Mouse (Mus musculus) adrenal gland, adult 2 months (tissue): Measurements from ENCODE around the gene Ip6k3. TPM values are rescaled to one million over a fixed set of nuclear protein-coding genes. Genes with fewer than 3 reads are reported as not detected.
A peak's percentile ranks its signal among the peaks of the same experiment; 100 is the strongest.

Experiments used
- DNase-seq: peaks from one replicate; pipeline ENCODE4 v3.0.0; 2021
- polyA plus RNA-seq: library from polyadenylated mRNA; depleted of rRNA; stranded (reverse); fragments of >200 nt; gene quantifications from 2 replicates; pipeline ENCODE4 v1.2.3, GENCODE M21; 2012
- total RNA-seq, 2 experiments: library from RNA; stranded (reverse); gene quantifications; 2 replicates each; pipeline ENCODE4 v1.2.3; 2021

Ip6k3 gene
- total and polyA plus RNA-seq, 3 experiments, result 0.69 to 1.9 (median 1.2) TPM

DNA sequence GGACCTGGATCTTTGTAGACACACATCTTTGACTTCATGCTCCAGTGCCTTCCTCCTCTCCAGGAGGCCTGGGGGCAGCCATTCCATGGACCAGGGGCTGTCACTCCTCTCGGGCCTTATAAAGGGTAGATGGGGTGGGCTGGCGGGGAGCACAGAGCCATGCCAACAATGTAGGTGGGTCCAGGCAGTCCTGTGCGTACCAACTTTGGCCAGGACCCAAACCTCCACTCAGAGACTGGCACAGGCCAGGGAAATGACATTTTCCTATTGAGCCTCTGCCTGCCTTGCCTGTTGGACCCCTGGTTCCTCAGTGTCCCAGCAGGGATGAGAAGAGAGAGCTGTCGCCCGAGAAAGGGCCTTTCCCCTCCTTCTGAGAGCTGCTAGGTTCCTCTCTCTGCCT lies 14.8 kb upstream of the Ip6k3 start:
- DNase-seq, result no peak

DNA sequence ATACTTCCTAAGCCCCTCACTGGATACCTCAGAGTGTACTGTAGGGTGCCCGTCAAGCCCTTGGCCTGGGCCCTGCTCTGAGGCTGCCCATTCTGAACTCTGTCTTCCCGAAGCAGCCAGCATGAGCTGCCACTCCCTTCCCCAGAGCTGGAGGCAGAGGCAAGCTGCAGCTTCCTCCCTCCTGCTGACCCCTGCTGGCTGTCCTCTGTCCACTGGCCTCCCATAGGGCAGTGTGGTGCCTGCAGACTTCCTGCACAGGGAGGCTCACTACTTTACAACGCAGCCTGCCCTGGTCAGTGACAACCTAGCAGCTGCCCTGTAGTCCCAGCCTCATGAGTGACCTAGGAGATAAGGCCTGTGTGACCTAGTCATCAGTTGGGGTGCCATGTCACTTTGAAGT lies 14.1 kb upstream of the Ip6k3 start:
- no peak for DNase-seq

GRCm38 (mm10) chr17:27179681-27180280 lies 12.2 kb upstream of the Ip6k3 start:
- no peak for DNase-seq

DNA sequence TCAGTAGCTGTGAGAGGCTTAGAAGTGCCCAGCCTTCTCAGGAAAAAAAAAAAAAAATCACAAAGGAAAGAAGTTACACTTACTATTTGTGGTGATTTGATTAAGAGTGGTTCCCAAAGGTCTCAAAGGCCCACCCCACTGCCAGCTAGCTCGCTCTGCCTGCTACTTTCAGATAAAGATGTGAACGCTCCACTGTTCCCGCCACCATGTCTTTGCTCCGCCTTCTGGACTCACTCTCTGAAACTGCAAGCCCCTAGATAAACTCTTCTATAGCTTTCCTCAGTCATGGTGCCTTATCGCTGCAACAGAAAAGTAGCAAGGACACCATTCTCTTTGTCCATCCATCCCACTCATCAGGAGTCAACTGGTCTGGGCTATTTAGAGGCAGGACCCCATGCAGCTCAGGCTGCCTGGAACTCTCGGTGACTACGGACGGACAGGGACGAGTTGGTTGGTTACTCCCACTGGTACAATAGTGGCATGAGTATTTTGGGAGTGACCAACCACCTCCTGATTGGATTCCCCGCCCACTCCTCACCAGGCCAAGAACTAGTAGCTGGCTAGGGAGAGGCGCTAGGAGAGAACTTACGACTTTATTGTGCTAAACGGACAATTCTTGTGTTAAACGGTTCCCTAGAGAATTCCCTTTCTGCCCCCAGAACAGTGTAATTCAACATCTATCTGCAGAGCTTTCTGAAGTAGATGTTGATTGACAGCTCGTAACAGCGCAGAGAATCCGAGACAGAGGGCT lies 11.0 kb upstream of the Ip6k3 start:
- DNase-seq, result no peak

DNA sequence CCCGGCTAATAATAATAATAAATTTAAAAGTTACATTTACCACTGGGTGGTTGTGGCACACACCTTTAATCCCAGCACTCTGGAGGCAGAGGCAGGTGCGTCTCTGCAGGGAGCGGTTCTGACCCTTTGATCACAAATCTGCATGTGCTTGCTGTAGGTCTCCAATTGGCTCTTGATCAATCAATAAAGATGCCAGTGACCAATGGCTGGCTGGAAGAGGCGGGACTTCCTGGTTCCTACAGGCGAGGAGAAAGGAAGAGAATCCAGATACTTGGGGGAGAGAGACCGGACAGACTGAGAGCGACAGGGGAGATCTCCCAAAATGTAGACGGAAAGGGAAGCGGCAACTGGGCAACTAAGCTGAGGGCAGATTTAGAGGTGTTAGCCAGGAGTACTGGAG lies 10.4 kb upstream of the Ip6k3 start:
- no peak for DNase-seq

DNA sequence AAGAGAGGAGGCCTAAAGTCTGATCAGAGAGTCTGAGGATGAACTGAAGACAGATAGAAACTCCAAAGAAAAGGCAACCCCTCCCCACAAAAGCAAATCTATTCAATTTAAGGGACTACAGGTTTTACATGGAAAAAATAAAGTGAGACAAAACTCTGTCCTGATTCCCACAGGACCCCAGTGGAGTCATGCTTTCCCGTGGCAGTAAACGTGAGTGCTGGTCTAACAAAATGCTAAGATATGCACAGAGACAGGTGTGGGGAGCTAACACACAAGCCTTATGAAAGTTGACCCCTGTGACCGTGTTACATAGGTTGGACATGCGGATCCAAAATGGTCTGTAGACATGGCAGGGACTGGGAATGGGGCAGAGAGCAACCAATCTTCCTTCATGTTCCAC lies 9.2 kb upstream of the Ip6k3 start:
- no peak for DNase-seq

DNA sequence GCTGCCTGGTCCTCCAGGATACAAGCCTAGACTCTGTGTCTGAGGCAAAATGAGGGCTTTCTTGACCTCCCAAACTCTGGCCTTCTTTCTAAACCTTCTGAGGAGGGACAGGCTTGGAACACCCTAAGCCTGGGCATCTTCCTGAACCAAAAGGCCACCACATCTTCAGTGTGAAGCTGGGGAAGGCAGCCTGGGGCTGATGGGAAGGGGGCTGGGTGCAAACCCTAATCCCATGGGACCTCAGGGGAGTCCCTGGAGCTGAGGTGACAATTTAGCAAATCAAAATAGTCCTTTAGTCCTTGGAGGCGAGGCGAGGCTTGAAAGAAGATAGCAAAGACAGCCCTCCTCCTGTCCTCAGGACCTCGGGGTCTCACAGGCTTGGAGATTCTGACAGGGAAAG lies 8.7 kb upstream of the Ip6k3 start:
- no peak for DNase-seq

- no peak for DNase-seq
Observed at GRCm38 (mm10) chr17:27175196-27175874, 7.7 kb upstream of the Ip6k3 start.

GRCm38 (mm10) chr17:27173715-27174114 lies 6.1 kb upstream of the Ip6k3 start:
- DNase-seq, result no peak

- no peak for DNase-seq
Observed at GRCm38 (mm10) chr17:27172459-27172858, 4.9 kb upstream of the Ip6k3 start.

- peak; percentile 82 for DNase-seq
Observed at GRCm38 (mm10) chr17:27171121-27171520, 3.5 kb upstream of the Ip6k3 start.

DNA sequence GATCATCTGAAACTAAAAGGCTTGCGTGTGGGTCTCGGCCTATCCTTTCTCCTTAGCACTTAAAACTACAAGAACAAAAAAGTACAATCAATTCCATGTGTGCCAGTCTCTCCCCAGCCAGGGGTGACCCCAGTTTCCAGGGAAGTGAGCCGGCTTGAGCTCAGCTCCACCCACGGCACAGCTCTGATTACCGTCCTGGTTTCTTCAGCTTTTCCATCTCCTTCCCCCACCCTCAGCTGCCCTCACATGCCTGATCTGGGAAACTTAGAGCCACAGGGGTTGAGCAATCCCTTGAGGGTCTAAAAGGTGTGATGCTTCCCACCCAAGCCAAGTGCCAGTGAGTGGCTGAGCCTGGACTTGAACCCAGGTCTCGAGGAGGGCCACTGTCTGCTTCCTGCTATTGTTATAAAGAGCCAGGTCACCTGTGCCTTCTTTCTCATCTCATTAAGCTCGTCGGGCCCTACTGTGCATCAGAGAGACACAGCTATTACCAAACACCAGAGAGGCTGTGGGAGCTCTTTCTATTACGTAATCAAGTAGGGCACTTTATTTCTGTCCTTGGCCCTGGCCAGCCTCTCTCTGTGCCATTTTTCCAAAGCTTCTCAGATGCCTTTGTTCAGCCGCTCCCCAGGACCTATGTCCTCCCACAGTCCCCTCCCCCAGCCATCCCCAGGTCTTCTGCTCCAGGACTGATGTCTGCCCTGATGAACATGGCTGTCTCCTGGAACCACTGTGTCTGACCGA lies 2.5 kb upstream of the Ip6k3 start:
- DNase-seq, result peak; percentile 67

DNA sequence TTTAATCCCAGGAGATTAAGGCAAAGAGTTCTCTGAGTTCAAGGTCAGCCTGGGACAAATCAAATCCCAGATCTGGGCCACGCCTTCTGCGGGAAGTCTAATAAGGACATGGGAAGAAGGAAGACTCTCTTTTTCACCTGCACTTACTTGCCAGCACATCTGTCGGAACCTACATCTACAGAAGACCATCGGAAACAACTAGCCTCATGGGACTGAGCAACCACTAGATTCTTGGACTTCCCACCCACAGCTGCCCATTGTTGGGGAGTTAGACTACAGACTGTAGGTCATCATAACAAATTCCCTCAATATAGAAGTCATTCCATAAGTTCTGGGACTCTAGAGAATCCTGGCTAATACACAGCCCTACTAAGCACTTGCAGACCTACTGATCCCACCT lies 974 bp upstream of the Ip6k3 start:
- no peak for DNase-seq

DNA sequence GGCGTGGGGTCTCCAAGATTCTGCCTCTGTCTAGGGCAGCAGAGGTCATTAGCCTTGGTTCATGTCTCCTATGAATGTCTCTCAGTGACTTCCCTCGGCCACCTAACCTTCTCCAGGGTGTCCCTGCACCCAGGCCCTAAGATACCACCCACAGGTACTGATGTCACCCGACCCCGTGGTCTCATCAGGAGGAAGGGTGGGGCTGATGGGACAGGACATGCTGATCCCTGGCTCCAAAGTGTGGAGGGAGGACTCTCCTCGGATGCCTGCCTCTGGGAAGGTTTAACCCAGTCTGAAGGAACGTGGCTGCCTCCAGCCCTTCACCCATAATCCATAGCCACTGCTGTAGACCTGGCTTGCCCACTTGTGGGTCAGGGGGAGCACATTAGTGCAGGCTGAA lies 694 bp downstream of the Ip6k3 start:
- DNase-seq, result no peak

DNA sequence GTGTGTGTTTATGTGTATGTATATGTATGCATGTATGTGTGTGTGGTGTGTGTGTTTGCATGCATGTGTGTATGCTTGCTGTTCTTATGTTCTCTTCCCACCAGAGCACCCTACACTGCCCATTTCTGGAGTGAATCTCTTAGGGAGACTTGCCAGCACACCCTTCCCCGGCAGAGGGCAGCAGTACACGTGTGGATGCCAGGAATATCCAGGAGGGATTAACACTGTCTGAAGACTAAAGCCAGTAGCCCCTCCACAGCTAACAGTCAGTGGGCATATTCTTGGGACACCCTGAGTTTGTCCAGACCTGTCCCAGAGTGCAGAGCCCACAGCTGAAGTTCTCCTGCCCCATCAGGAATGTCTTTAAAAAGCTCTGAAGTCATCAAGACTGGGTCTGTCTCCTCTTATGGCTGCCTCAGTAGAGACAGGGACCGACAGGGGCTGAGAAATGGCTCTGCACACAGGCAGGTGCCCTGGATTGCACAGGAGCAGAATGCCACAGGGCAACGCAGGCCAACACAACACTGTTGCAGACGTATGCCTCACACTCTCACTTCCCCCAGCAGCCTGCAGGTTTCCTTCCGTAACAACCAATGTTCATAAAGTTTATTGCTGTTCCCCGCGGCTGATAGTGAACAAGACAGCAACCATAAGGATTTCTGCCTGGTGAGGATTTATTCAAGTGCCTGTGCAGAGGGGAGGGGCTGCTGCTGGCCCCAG lies 2.4 kb downstream of the Ip6k3 start:
- DNase-seq, result no peak

GRCm38 (mm10) chr17:27160905-27161304 lies 6.7 kb downstream of the Ip6k3 start:
- DNase-seq, result peak; percentile 53

DNA sequence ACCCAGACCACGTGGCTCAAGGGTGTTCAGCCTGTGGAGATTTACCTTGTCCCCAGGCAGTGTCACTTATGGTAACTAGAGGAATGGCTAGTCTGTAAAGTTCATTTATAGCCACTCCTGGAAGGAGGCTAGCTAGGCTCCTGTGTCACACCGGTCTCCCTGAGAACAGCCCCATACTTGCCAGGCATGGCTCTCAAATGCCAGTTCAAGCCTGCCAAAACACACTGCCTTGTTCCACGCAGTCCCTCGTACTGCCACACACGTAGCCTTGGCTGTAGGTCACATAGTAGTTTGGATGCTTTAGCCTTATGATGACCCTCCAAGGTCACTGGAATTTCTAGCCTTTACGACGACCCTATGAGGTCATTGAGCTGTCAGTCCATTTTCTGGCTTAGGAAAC lies 8.4 kb downstream of the Ip6k3 start:
- no peak for DNase-seq

DNA sequence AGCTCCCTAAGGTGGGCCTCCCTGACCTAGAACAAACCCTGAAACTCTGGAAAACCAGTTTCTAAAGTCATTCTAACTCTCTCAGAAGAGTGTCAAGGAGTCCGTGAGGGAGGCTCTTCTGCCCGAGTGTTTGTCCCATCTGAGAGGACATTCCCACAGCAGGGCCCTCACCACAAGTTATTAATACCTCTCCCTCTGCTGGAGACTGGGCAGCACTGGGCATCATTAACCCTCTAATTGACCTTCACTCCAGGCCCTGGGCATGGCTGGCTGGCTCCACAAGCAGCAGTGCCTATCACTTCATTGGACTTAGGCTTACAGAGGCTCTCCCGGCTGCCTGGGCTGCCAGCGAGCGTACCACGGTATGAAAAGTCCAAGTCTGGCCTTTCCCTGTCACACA lies 9.2 kb downstream of the Ip6k3 start:
- no peak for DNase-seq

- DNase-seq, result no peak
Observed at GRCm38 (mm10) chr17:27155752-27156151, 11.8 kb downstream of the Ip6k3 start.

- DNase-seq, result no peak
Observed at GRCm38 (mm10) chr17:27154881-27155280, 12.7 kb downstream of the Ip6k3 start.

DNA sequence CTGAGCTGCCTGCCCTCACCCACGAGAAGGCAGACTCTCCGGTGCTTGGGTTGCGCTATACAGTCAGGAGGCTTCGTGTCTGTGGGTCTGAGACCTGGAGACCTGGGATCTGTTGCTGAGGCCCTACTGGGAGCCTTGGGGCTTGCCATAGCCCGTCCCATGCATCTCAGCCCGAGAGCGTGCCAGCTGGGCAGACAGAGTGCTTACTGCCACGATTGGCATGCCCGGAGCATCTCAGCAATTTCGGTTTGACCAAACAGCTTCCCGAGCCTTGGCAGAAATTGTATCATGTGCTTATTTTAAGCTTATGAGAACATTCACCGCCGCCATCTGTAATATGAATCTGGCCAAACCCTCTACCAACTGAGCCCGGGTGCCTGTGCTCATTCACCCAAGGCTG lies 13.3 kb downstream of the Ip6k3 start:
- DNase-seq, result no peak

GRCm38 (mm10) chr17:27153773-27154193 lies 13.8 kb downstream of the Ip6k3 start:
- peak; percentile 86 for DNase-seq
